Mouse (Mus musculus) MEL (cell line): ENCODE data around the gene Fbxo6.

Experiments used
- CHD1 ChIP-seq: IDR thresholded peaks from 2 replicates; pipeline ENCODE4 v1.6.1; 2012; ENCODE audit warnings: low read depth, mild to moderate bottlenecking, inconsistent platforms, low read length, improper control_type of control experiment
- CTCF ChIP-seq, 3 experiments: IDR thresholded peaks in 2 of 3; conservative IDR thresholded peaks in 1 of 3; 2 replicates each; pipeline ENCODE4 v1.5.1; 2011 to 2012; ENCODE audit warnings: low read length in 3 of 3, low read depth in 2 of 3, mild to moderate bottlenecking in 2 of 3, improper control_type of control experiment in 1 of 3, inconsistent platforms in 1 of 3, mixed read lengths in 1 of 3, moderate library complexity in 1 of 3; ENCODE audit not compliant: control insufficient read depth in 1 of 3, insufficient read depth in 1 of 3, poor library complexity in 1 of 3, severe bottlenecking in 1 of 3
- GATA1 ChIP-seq: IDR thresholded peaks from 2 replicates; pipeline ENCODE4 v1.6.1; 2011; ENCODE audit warnings: low read depth, low read length, improper control_type of control experiment
- KAT2A ChIP-seq: conservative IDR thresholded peaks from 2 replicates; pipeline ENCODE4 v1.6.1; 2012; ENCODE audit warnings: low read depth, low read length, improper control_type of control experiment, inconsistent platforms
- MXI1 ChIP-seq: IDR thresholded peaks from 2 replicates; pipeline ENCODE4 v1.6.1; 2011; ENCODE audit warnings: mild to moderate bottlenecking, low read depth, low read length, improper control_type of control experiment
- MYC ChIP-seq: IDR thresholded peaks from 2 replicates; pipeline ENCODE4 v1.6.1; 2011; ENCODE audit warnings: low read depth, mild to moderate bottlenecking, low read length, improper control_type of control experiment, moderate library complexity
- POLR2A ChIP-seq, 2 experiments: IDR thresholded peaks; 2 replicates each; pipeline ENCODE4 v1.6.1; 2011 to 2012; ENCODE audit warnings: low read length in 2 of 2, mild to moderate bottlenecking in 2 of 2, control low read depth in 1 of 2, improper control_type of control experiment in 1 of 2, low read depth in 1 of 2, moderate library complexity in 1 of 2; ENCODE audit not compliant: control insufficient read depth in 1 of 2, insufficient read depth in 1 of 2, poor library complexity in 1 of 2
- USF1 ChIP-seq: IDR thresholded peaks from 2 replicates; pipeline ENCODE4 v1.6.1; 2014; ENCODE audit warnings: low read depth, mild to moderate bottlenecking, inconsistent platforms, low read length, improper control_type of control experiment, moderate library complexity
- USF2 ChIP-seq, 2 experiments: IDR thresholded peaks; 2 replicates each; pipeline ENCODE4 v1.6.1; 2011 to 2012; ENCODE audit warnings: improper control_type of control experiment in 2 of 2, low read length in 2 of 2, borderline replicate concordance in 1 of 2, inconsistent platforms in 1 of 2, low read depth in 1 of 2, mild to moderate bottlenecking in 1 of 2; ENCODE audit not compliant: insufficient read depth in 1 of 2
- ZNF384 ChIP-seq: IDR thresholded peaks from 2 replicates; pipeline ENCODE4 v1.6.1; 2012; ENCODE audit warnings: low read depth, mild to moderate bottlenecking, inconsistent platforms, low read length, improper control_type of control experiment

DNA sequence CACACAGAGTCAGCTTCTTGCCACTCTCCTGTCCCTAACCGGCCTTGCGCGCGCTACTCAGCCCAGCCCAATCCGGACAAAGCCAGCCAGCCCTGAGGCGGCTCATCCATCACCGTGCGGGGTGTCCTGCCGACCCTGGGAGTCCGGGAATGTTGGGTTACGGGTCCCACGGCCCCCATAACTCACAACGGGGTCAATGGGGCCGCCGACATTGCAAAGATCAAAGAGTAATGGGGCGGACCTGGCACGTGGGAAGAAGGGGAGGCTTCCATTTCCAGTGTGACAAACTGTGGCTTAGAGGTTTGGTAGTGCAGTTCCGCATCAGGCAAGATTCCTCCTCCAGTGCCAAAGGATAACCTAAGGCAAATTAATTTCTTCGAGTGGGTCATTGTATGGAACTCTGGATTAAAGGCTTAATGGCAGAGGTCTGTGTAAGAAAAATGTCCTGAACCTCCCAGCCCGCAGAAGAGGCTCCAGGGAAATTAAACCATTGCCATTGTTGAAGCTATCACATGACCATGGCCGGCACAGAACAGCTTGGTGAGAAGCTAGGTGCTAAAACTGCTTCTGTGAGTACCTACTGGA lies 20.4 kb downstream of the Fbxo6 start:
- TF ChIP-seq POLR2A (IDR thresholded peaks at IDR 0.05; ENCODE audit: control insufficient read depth in 1 of 2, insufficient read depth in 1 of 2, low read depth in 1 of 2, low read length in 2 of 2, poor library complexity in 1 of 2) (no peak), MYC (no peak), CTCF (IDR thresholded peaks at IDR 0.05 in 2 of 3, conservative IDR thresholded peaks at IDR 0.05 in 1 of 3; ENCODE audit: control insufficient read depth in 1 of 3, insufficient read depth in 1 of 3, low read depth in 2 of 3, low read length in 3 of 3, poor library complexity in 1 of 3, severe bottlenecking in 1 of 3) (no peak), KAT2A (no peak), CHD1 (no peak), USF1 (no peak), USF2 (IDR thresholded peaks at IDR 0.05; ENCODE audit: borderline replicate concordance in 1 of 2, insufficient read depth in 1 of 2, low read depth in 1 of 2, low read length in 2 of 2) (no peak), MXI1 (no peak), GATA1 (no peak), ZNF384 (no peak)
